8 mouse cellular contexts compared by ENCODE assay signal in the genomic region with DNA sequence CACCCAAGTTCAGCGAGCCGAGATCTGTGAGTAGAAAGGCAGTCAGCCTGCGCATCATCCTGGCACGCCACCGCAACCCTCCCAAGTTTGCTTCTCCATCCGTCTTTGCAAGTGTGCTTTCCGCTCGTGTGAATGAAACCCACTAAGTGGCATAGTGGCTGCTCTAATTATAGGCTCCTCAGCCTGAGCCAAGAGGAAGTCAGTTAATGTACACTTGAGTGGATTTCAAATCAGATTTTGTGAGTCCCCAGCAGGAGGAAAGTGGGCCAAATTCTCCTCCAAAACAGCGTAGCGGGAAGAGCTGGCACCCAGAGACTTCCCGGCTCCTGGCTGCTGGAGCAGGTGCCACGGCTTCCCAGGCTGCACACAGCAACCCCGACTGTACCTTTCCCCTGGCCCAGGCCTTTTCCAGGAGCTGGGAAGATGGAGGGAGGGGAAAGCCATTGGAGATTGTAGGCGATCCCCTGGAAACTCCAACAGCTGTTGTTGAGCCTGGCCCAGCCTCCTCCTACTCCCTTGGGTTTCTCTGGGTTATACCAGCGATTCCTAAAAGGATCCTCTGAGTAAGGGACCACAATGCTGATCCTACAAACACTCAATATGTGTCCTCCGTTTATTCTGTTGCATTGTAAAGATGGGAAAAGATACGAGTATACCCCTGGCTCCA.
DNase-seq lines count a peak whose midpoint lies in the region.
"Had no signal": no experiment of that assay in that cellular context is flagged by ENCODE, and none has a peak within 500 bp of the region (broad histone marks: within the 10 kb centered on the region; RNA-seq: fewer than 3 reads in every experiment).

No protein-coding gene starts in this region.

- DNase-seq in cerebellum, adult 11-12 months: peak; percentile 40
- peak; percentile 69 to 82 for DNase-seq in cerebellum, postnatal 14 days
- peak; percentile 42 to 59 for DNase-seq in layer of hippocampus, adult 18-20 months (ENCODE audit: low spot score in 2 of 2)
- peak; percentile 51 for DNase-seq in retina, embryonic 14.5 days (ENCODE audit: low spot score)
- DNase-seq in kidney, adult 11 months: no peak
- no peak for DNase-seq in adrenal gland, adult 8-10 months
- no peak for DNase-seq in adrenal gland, postnatal 4 days (ENCODE audit: low spot score in 2 of 2)
- DNase-seq: lung, postnatal 10 days had no signal

Comparison
In these comparisons a context has a peak if more than half of its experiments do, and no peak if none do; other contexts are left out.
1. DNase-seq: peak in cerebellum, adult 11-12 months (single experiment), cerebellum, postnatal 14 days (2 of 2), layer of hippocampus, adult 18-20 months (2 of 2) and retina, embryonic 14.5 days (single experiment); none in kidney, adult 11 months (single experiment), adrenal gland, adult 8-10 months (single experiment) and adrenal gland, postnatal 4 days (0 of 2).